Mouse (Mus musculus): Measurements from ENCODE around the gene Cdk2. TPM values are rescaled to one million over a fixed set of nuclear protein-coding genes. Genes with fewer than 3 reads are reported as not detected.

Cdk2 gene
- polyA plus RNA-seq, 1 experiment from 2014 or later: 50.8 TPM

DNA sequence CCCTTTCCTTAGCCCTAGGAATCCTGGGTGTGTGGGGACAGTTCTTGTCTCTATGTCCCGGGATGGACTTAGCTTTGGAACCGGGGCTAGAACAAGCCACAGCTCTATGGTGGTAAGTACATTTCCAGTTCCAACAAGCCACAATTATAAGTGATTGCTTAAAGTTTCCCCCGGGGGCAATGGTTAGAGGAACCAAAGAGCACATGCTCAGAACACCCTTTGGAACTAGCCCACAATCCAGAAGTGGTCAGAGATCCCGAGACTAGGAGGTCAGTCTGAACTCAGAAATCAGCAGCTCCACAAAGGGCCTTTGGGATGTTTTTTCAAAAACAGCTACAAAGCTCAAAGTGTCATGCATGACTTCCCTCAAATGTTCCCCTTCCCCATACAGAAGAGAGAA, 51.0 kb downstream of the Cdk2 start:
- ATAC-seq (ENCODE audit: low read depth): peak; percentile 21; the same call in 1 of the 2 replicates
- no peaks in the 10 kb centered on the region for H3K27me3 ChIP-seq (ENCODE audit: control insufficient read depth, insufficient read depth, low read depth, low read length)
- H3K4me3 ChIP-seq (ENCODE audit: low read depth, low read length): no peak overlapping the region
- peaks cover 9% of the 10 kb centered on the region for H3K4me1 ChIP-seq (ENCODE audit: control insufficient read depth, low read depth, low read length)
- no peaks in the 10 kb centered on the region for H3K36me3 ChIP-seq (ENCODE audit: control insufficient read depth, insufficient read depth)
- H3K9ac ChIP-seq (ENCODE audit: low read depth, low read length): no peak overlapping the region
- no peak overlapping the region for H3K27ac ChIP-seq (ENCODE audit: low read length)
- WGBS (ENCODE audit: insufficient replicate concordance): 52% methylated on average over 4 of the region's 4 CpGs
- H3K4me2 ChIP-seq (ENCODE audit: low read depth, low read length): no peak overlapping the region
- no peaks in the 10 kb centered on the region for H3K9me3 ChIP-seq (replicated peaks; ENCODE audit: control insufficient read depth, low read length)

Other genes with a start within 250 kb of the Cdk2 start
- gene Smarcc2, start 245.8 kb downstream of the Cdk2 start, polyA plus RNA-seq (2015; fragmentation: Nextera tagmentation; extraction: Ambion mirVana): 20.3 and 22.6 TPM in 2 replicates
- 448 and 465 TPM in 2 replicates for gene Myl6, start 210.9 kb downstream of the Cdk2 start, polyA plus RNA-seq (2015; fragmentation: Nextera tagmentation; extraction: Ambion mirVana)
- 1.8 and 2.0 TPM in 2 replicates for gene Myl6b, start 206.3 kb downstream of the Cdk2 start, polyA plus RNA-seq (2015; fragmentation: Nextera tagmentation; extraction: Ambion mirVana)
- 10.3 and 10.5 TPM in 2 replicates for gene Esyt1, start 179.2 kb downstream of the Cdk2 start, polyA plus RNA-seq (2015; fragmentation: Nextera tagmentation; extraction: Ambion mirVana)
- 4.9 and 5.7 TPM in 2 replicates for gene Zc3h10, start 157.3 kb downstream of the Cdk2 start, polyA plus RNA-seq (2015; fragmentation: Nextera tagmentation; extraction: Ambion mirVana)
- gene Rpl41, start 155.7 kb downstream of the Cdk2 start, polyA plus RNA-seq (2015; fragmentation: Nextera tagmentation; extraction: Ambion mirVana): 2,106 and 2,245 TPM in 2 replicates
- 96.2 and 103 TPM in 2 replicates for gene Pa2g4, start 139.0 kb downstream of the Cdk2 start, polyA plus RNA-seq (2015; fragmentation: Nextera tagmentation; extraction: Ambion mirVana)
- gene Erbb3, start 115.4 kb downstream of the Cdk2 start, polyA plus RNA-seq (2015; fragmentation: Nextera tagmentation; extraction: Ambion mirVana): 4.2 and 5.2 TPM in 2 replicates
- 301 and 353 TPM in 2 replicates for gene Rps26, start 78.3 kb downstream of the Cdk2 start, polyA plus RNA-seq (2015; fragmentation: Nextera tagmentation; extraction: Ambion mirVana)
- 0.08 and 0.15 TPM in 2 replicates for gene Ikzf4, start 59.0 kb downstream of the Cdk2 start, polyA plus RNA-seq (2015; fragmentation: Nextera tagmentation; extraction: Ambion mirVana)
- gene Suox, start 31.0 kb downstream of the Cdk2 start, polyA plus RNA-seq (2015; fragmentation: Nextera tagmentation; extraction: Ambion mirVana): 12.5 and 12.9 TPM in 2 replicates
- gene Rab5b, start 8.8 kb downstream of the Cdk2 start, polyA plus RNA-seq (2015; fragmentation: Nextera tagmentation; extraction: Ambion mirVana): 36.6 and 38.6 TPM in 2 replicates
- 0.43 and 0.59 TPM in 2 replicates for gene Pmel, start 836 bp downstream of the Cdk2 start, polyA plus RNA-seq (2015; fragmentation: Nextera tagmentation; extraction: Ambion mirVana)
- gene Dgka, start 39.8 kb upstream of the Cdk2 start, polyA plus RNA-seq (2015; fragmentation: Nextera tagmentation; extraction: Ambion mirVana): 2.6 and 3.0 TPM in 2 replicates
- 11.9 and 13.5 TPM in 2 replicates for gene Pym1, start 42.9 kb upstream of the Cdk2 start, polyA plus RNA-seq (2015; fragmentation: Nextera tagmentation; extraction: Ambion mirVana)
- 10.4 and 10.6 TPM in 2 replicates for gene Mmp19, start 85.9 kb upstream of the Cdk2 start, polyA plus RNA-seq (2015; fragmentation: Nextera tagmentation; extraction: Ambion mirVana)
- gene Dnajc14, start 99.0 kb upstream of the Cdk2 start, polyA plus RNA-seq (2015; fragmentation: Nextera tagmentation; extraction: Ambion mirVana): 18.8 TPM in 2 replicates
- 2.2 and 3.1 TPM in 2 replicates for gene Tmem198b, start 99.3 kb upstream of the Cdk2 start, polyA plus RNA-seq (2015; fragmentation: Nextera tagmentation; extraction: Ambion mirVana)
- 84.4 and 94.9 TPM in 2 replicates for gene Sarnp, start 112.3 kb upstream of the Cdk2 start, polyA plus RNA-seq (2015; fragmentation: Nextera tagmentation; extraction: Ambion mirVana)
- 68.5 and 69.3 TPM in 2 replicates for gene Ormdl2, start 116.6 kb upstream of the Cdk2 start, polyA plus RNA-seq (2015; fragmentation: Nextera tagmentation; extraction: Ambion mirVana)
- 0.16 and 0.22 TPM in 2 replicates for gene Gdf11, start 186.7 kb upstream of the Cdk2 start, polyA plus RNA-seq (2015; fragmentation: Nextera tagmentation; extraction: Ambion mirVana)
- 97.4 and 109 TPM in 2 replicates for gene Cd63, start 196.0 kb upstream of the Cdk2 start, polyA plus RNA-seq (2015; fragmentation: Nextera tagmentation; extraction: Ambion mirVana)
- gene Rdh5, start 217.9 kb upstream of the Cdk2 start, polyA plus RNA-seq (2015; fragmentation: Nextera tagmentation; extraction: Ambion mirVana): 20.8 and 21.9 TPM in 2 replicates
- gene Bloc1s1, start 219.0 kb upstream of the Cdk2 start, polyA plus RNA-seq (2015; fragmentation: Nextera tagmentation; extraction: Ambion mirVana): 92.8 and 96.6 TPM in 2 replicates
- gene Itga7, start 228.8 kb upstream of the Cdk2 start, polyA plus RNA-seq (2015; fragmentation: Nextera tagmentation; extraction: Ambion mirVana): 0.39 and 0.83 TPM in 2 replicates

All from liver, embryonic 16.5 days (tissue).